Mouse (Mus musculus) liver, adult 2 months (tissue): ENCODE data around the gene 4930453N24Rik.

Experiments
- CTCF ChIP-seq: fragments of 200-500 bp; IDR thresholded peaks from 2 replicates; pipeline ENCODE4 v1.5.1; 2011; ENCODE audit warnings: low read depth, low read length, control low read depth
- POLR2A ChIP-seq: fragments of 200-500 bp; IDR thresholded peaks from 2 replicates; pipeline ENCODE4 v1.6.1; 2011; ENCODE audit warnings: low read length, control low read depth; ENCODE audit not compliant: insufficient read depth; ENCODE audit errors: extremely low read depth

DNA sequence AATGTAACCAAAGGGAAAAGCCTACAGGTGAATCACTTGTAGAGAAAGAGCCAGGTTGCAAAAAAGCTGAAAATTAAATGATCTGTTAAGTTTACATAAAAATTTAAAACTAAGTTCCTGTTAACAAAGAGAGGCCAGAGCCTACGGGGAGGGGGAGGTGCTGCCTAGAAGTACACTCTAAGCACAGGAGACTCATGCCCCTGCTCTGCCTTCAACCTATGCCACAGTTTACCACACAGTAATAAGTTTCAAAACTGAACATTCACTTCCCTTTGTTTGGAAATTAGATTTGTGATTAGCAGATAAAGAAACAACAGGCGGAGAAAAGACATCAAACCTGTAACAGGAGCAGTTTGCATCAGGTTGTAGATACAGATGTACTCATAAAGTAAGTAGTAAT is 23.8 kb upstream of the 4930453N24Rik start:
- TF ChIP-seq POLR2A: no peak
- TF ChIP-seq CTCF: no peak
